Mouse (Mus musculus): ENCODE data around the gene Nobox. TPM values are rescaled to one million over a fixed set of nuclear protein-coding genes. Genes with fewer than 3 reads are reported as not detected.

Nobox gene
- total RNA-seq, 1 experiment, result not detected

GRCm38 (mm10) chr6:43278247-43278646, 31.1 kb downstream of the Nobox start:
- TF ChIP-seq ZNF384 (IDR thresholded peaks at IDR 0.05; ENCODE audit: low read depth, low read length), result no peak
- TF ChIP-seq CHD2 (IDR thresholded peaks at IDR 0.05; ENCODE audit: low read depth, low read length), result no peak
- no peak for TF ChIP-seq ZC3H11A (IDR thresholded peaks at IDR 0.05; ENCODE audit: borderline replicate concordance, low read depth, low read length)
- TF ChIP-seq MAFK (IDR thresholded peaks at IDR 0.05; ENCODE audit: insufficient read depth, low read depth, low read length), result no peak
- no peak for TF ChIP-seq HCFC1 (IDR thresholded peaks at IDR 0.05; ENCODE audit: borderline replicate concordance, insufficient read depth, low read length)
- H3K36me3 ChIP-seq (ENCODE audit: control insufficient read depth, insufficient read depth, low read length, poor library complexity, severe bottlenecking), result no peaks in the 10 kb centered on the region
- H3K4me3 ChIP-seq (ENCODE audit: insufficient read depth in 1 of 2, low read depth in 1 of 2, low read length in 2 of 2, poor library complexity in 1 of 2, severe bottlenecking in 1 of 2), result no peak overlapping the region
- no peaks in the 10 kb centered on the region for H3K4me1 ChIP-seq (ENCODE audit: control insufficient read depth in 2 of 2, insufficient read depth in 2 of 2, low read length in 2 of 2, poor library complexity in 1 of 2)
- H3K9ac ChIP-seq (ENCODE audit: insufficient read depth, low read depth, low read length, poor library complexity, severe bottlenecking), result no peak overlapping the region
- in situ Hi-C loops (cut with MboI; ENCODE audit: low sequenced_read_pairs in 2 of 2, unreplicated experiment in 2 of 2), result no loop called here
- no peak overlapping the region for H3K27ac ChIP-seq (ENCODE audit: insufficient read depth, low read depth, low read length, poor library complexity, severe bottlenecking)
- DNase-seq (ENCODE audit: low read depth, low spot score), result no peak
- no peaks in the 10 kb centered on the region for H3K9me3 ChIP-seq (ENCODE audit: control insufficient read depth, insufficient read depth, low read depth, low read length)

GRCm38 (mm10) chr6:43274123-43274522, 35.2 kb downstream of the Nobox start:
- no peak overlapping the region for H3K9ac ChIP-seq (ENCODE audit: insufficient read depth, low read depth, low read length, poor library complexity, severe bottlenecking)
- H3K9me3 ChIP-seq (ENCODE audit: control insufficient read depth, insufficient read depth, low read depth, low read length), result no peaks in the 10 kb centered on the region
- H3K4me1 ChIP-seq (ENCODE audit: control insufficient read depth in 2 of 2, insufficient read depth in 2 of 2, low read length in 2 of 2, poor library complexity in 1 of 2), result no peaks in the 10 kb centered on the region
- TF ChIP-seq MAFK (IDR thresholded peaks at IDR 0.05; ENCODE audit: insufficient read depth, low read depth, low read length) (no peak), HCFC1 (IDR thresholded peaks at IDR 0.05; ENCODE audit: borderline replicate concordance, insufficient read depth, low read length) (no peak), ZNF384 (IDR thresholded peaks at IDR 0.05; ENCODE audit: low read depth, low read length) (no peak), CHD2 (IDR thresholded peaks at IDR 0.05; ENCODE audit: low read depth, low read length) (no peak), ZC3H11A (IDR thresholded peaks at IDR 0.05; ENCODE audit: borderline replicate concordance, low read depth, low read length) (no peak)
- H3K36me3 ChIP-seq (ENCODE audit: control insufficient read depth, insufficient read depth, low read length, poor library complexity, severe bottlenecking), result no peaks in the 10 kb centered on the region
- no peak overlapping the region for H3K27ac ChIP-seq (ENCODE audit: insufficient read depth, low read depth, low read length, poor library complexity, severe bottlenecking)
- no peak for DNase-seq (ENCODE audit: low read depth, low spot score)
- in situ Hi-C loops (cut with MboI; ENCODE audit: low sequenced_read_pairs in 2 of 2, unreplicated experiment in 2 of 2), result no loop called here
- no peak overlapping the region for H3K4me3 ChIP-seq (ENCODE audit: insufficient read depth in 1 of 2, low read depth in 1 of 2, low read length in 2 of 2, poor library complexity in 1 of 2, severe bottlenecking in 1 of 2)

- Histone ChIP-seq H3K4me3 (ENCODE audit: insufficient read depth in 1 of 2, low read depth in 1 of 2, low read length in 2 of 2, poor library complexity in 1 of 2, severe bottlenecking in 1 of 2) (no peak overlapping the region), H3K4me1 (ENCODE audit: control insufficient read depth in 2 of 2, insufficient read depth in 2 of 2, low read length in 2 of 2, poor library complexity in 1 of 2) (no peaks in the 10 kb centered on the region), H3K36me3 (ENCODE audit: control insufficient read depth, insufficient read depth, low read length, poor library complexity, severe bottlenecking) (no peaks in the 10 kb centered on the region), H3K9me3 (ENCODE audit: control insufficient read depth, insufficient read depth, low read depth, low read length) (no peaks in the 10 kb centered on the region), H3K9ac (ENCODE audit: insufficient read depth, low read depth, low read length, poor library complexity, severe bottlenecking) (no peak overlapping the region), H3K27ac (ENCODE audit: insufficient read depth, low read depth, low read length, poor library complexity, severe bottlenecking) (no peak overlapping the region)
- no peak for TF ChIP-seq CHD2 (IDR thresholded peaks at IDR 0.05; ENCODE audit: low read depth, low read length)
- TF ChIP-seq ZC3H11A (IDR thresholded peaks at IDR 0.05; ENCODE audit: borderline replicate concordance, low read depth, low read length), result no peak
- TF ChIP-seq HCFC1 (IDR thresholded peaks at IDR 0.05; ENCODE audit: borderline replicate concordance, insufficient read depth, low read length), result no peak
- TF ChIP-seq MAFK (IDR thresholded peaks at IDR 0.05; ENCODE audit: insufficient read depth, low read depth, low read length), result no peak
- no peak for TF ChIP-seq ZNF384 (IDR thresholded peaks at IDR 0.05; ENCODE audit: low read depth, low read length)
- DNase-seq (ENCODE audit: low read depth, low spot score), result no peak
- in situ Hi-C loops (cut with MboI; ENCODE audit: low sequenced_read_pairs in 2 of 2, unreplicated experiment in 2 of 2), result no loop called here
Measured at GRCm38 (mm10) chr6:43272597-43272996, 36.8 kb downstream of the Nobox start.

- H3K9ac ChIP-seq (ENCODE audit: insufficient read depth, low read depth, low read length, poor library complexity, severe bottlenecking), result no peak overlapping the region
- H3K36me3 ChIP-seq (ENCODE audit: control insufficient read depth, insufficient read depth, low read length, poor library complexity, severe bottlenecking), result no peaks in the 10 kb centered on the region
- no peaks in the 10 kb centered on the region for H3K4me1 ChIP-seq (ENCODE audit: control insufficient read depth in 2 of 2, insufficient read depth in 2 of 2, low read length in 2 of 2, poor library complexity in 1 of 2)
- no peaks in the 10 kb centered on the region for H3K9me3 ChIP-seq (ENCODE audit: control insufficient read depth, insufficient read depth, low read depth, low read length)
- DNase-seq (ENCODE audit: low read depth, low spot score), result no peak
- in situ Hi-C loops (cut with MboI; ENCODE audit: low sequenced_read_pairs in 2 of 2, unreplicated experiment in 2 of 2), result no loop called here
- no peak overlapping the region for H3K27ac ChIP-seq (ENCODE audit: insufficient read depth, low read depth, low read length, poor library complexity, severe bottlenecking)
- no peak for TF ChIP-seq CHD2 (IDR thresholded peaks at IDR 0.05; ENCODE audit: low read depth, low read length)
- TF ChIP-seq MAFK (IDR thresholded peaks at IDR 0.05; ENCODE audit: insufficient read depth, low read depth, low read length), result no peak
- no peak for TF ChIP-seq ZNF384 (IDR thresholded peaks at IDR 0.05; ENCODE audit: low read depth, low read length)
- no peak for TF ChIP-seq ZC3H11A (IDR thresholded peaks at IDR 0.05; ENCODE audit: borderline replicate concordance, low read depth, low read length)
- peak overlapping the region; percentile 64 to 69; a peak in 3 of 4 replicates for H3K4me3 ChIP-seq (ENCODE audit: insufficient read depth in 1 of 2, low read depth in 1 of 2, low read length in 2 of 2, poor library complexity in 1 of 2, severe bottlenecking in 1 of 2)
Measured at GRCm38 (mm10) chr6:43266356-43266755, 43.0 kb downstream of the Nobox start.

Data from ES-E14 (cell line).